Mouse (Mus musculus): ENCODE measurements around the gene Bmp2k. TPM values are rescaled to one million over a fixed set of nuclear protein-coding genes. Genes with fewer than 3 reads are reported as not detected.

Gene Bmp2k
- polyA plus RNA-seq, 1 experiment from 2014 or later = 16.5 TPM

- no peak for DNase-seq (ENCODE audit: low spot score)
- Histone ChIP-seq H3K9me3 (ENCODE audit: low read length) (no peaks in the 10 kb centered on the region), H3K4me1 (ENCODE audit: insufficient read depth, low read depth, low read length) (no peaks in the 10 kb centered on the region; the same call in 1 of the 2 replicates), H3K27me3 (replicated peaks; ENCODE audit: insufficient read depth, low read length) (no peaks in the 10 kb centered on the region), H3K36me3 (ENCODE audit: insufficient read depth, low read length) (no peaks in the 10 kb centered on the region), H3K4me3 (ENCODE audit: low read depth, low read length) (no peak overlapping the region), H3K9ac (replicated peaks; ENCODE audit: low read depth) (no peak overlapping the region), H3K4me2 (replicated peaks; ENCODE audit: low read depth, low read length) (no peak overlapping the region), H3K27ac (ENCODE audit: low read length) (no peak overlapping the region)
- ATAC-seq = no peak
- WGBS = 81% methylated on average over 11 of the region's 11 CpGs
- TF ChIP-seq CTCF (IDR thresholded peaks at IDR 0.05) (no peak), EP300 (IDR thresholded peaks at IDR 0.05) (no peak)
Measured at GRCm38 (mm10) chr5:97009601-97010335, 12.3 kb downstream of the Bmp2k start.

- H3K27me3 ChIP-seq (replicated peaks; ENCODE audit: insufficient read depth, low read length) = no peaks in the 10 kb centered on the region
- 78% methylated on average over 11 of the region's 11 CpGs for WGBS
- H3K4me1 ChIP-seq (ENCODE audit: insufficient read depth, low read depth, low read length) = no peaks in the 10 kb centered on the region
- TF ChIP-seq EP300 (IDR thresholded peaks at IDR 0.05) = no peak
- TF ChIP-seq CTCF (IDR thresholded peaks at IDR 0.05) = no peak
- no peaks in the 10 kb centered on the region for H3K9me3 ChIP-seq (ENCODE audit: low read length)
- H3K4me3 ChIP-seq (ENCODE audit: low read depth, low read length) = no peak overlapping the region
- DNase-seq (ENCODE audit: low spot score) (no peak), ATAC-seq (no peak)
- no peak overlapping the region for H3K27ac ChIP-seq (ENCODE audit: low read length)
- no peaks in the 10 kb centered on the region for H3K36me3 ChIP-seq (ENCODE audit: insufficient read depth, low read length)
- H3K9ac ChIP-seq (replicated peaks; ENCODE audit: low read depth) = no peak overlapping the region
- H3K4me2 ChIP-seq (replicated peaks; ENCODE audit: low read depth, low read length) = no peak overlapping the region
Measured at GRCm38 (mm10) chr5:97015781-97016508, 18.5 kb downstream of the Bmp2k start.

GRCm38 (mm10) chr5:97016842-97017577, 19.5 kb downstream of the Bmp2k start:
- no peak overlapping the region for H3K4me2 ChIP-seq (replicated peaks; ENCODE audit: low read depth, low read length)
- WGBS = 69% methylated on average over 9 of the region's 9 CpGs
- no peaks in the 10 kb centered on the region for H3K36me3 ChIP-seq (ENCODE audit: insufficient read depth, low read length)
- no peak for ATAC-seq
- H3K4me1 ChIP-seq (ENCODE audit: insufficient read depth, low read depth, low read length) = no peaks in the 10 kb centered on the region
- no peak overlapping the region for H3K4me3 ChIP-seq (ENCODE audit: low read depth, low read length)
- no peaks in the 10 kb centered on the region for H3K27me3 ChIP-seq (replicated peaks; ENCODE audit: insufficient read depth, low read length)
- no peaks in the 10 kb centered on the region for H3K9me3 ChIP-seq (ENCODE audit: low read length)
- DNase-seq (ENCODE audit: low spot score) = no peak
- H3K9ac ChIP-seq (replicated peaks; ENCODE audit: low read depth) = no peak overlapping the region
- TF ChIP-seq EP300 (IDR thresholded peaks at IDR 0.05) (no peak), CTCF (IDR thresholded peaks at IDR 0.05) (no peak)
- no peak overlapping the region for H3K27ac ChIP-seq (ENCODE audit: low read length)

GRCm38 (mm10) chr5:97022305-97023278, 25.1 kb downstream of the Bmp2k start:
- no peak overlapping the region for H3K4me2 ChIP-seq (replicated peaks; ENCODE audit: low read depth, low read length)

GRCm38 (mm10) chr5:97024834-97025233, 27.3 kb downstream of the Bmp2k start:
- TF ChIP-seq CTCF (IDR thresholded peaks at IDR 0.05) = no peak
- TF ChIP-seq EP300 (IDR thresholded peaks at IDR 0.05) = no peak
- H3K9ac ChIP-seq (replicated peaks; ENCODE audit: low read depth) = no peak overlapping the region
- H3K9me3 ChIP-seq (ENCODE audit: low read length) = no peaks in the 10 kb centered on the region
- no peaks in the 10 kb centered on the region for H3K36me3 ChIP-seq (ENCODE audit: insufficient read depth, low read length)
- 93% methylated on average over 5 of the region's 5 CpGs for WGBS
- H3K4me2 ChIP-seq (replicated peaks; ENCODE audit: low read depth, low read length) = no peak overlapping the region
- no peaks in the 10 kb centered on the region for H3K4me1 ChIP-seq (ENCODE audit: insufficient read depth, low read depth, low read length)
- DNase-seq (ENCODE audit: low spot score) (no peak), ATAC-seq (no peak)
- H3K27me3 ChIP-seq (replicated peaks; ENCODE audit: insufficient read depth, low read length) = no peaks in the 10 kb centered on the region
- no peak overlapping the region for H3K27ac ChIP-seq (ENCODE audit: low read length)
- H3K4me3 ChIP-seq (ENCODE audit: low read depth, low read length) = no peak overlapping the region

More at GRCm38 (mm10) chr5:97022305-97023278, 25.1 kb downstream of the Bmp2k start:
- Histone ChIP-seq H3K4me1 (ENCODE audit: insufficient read depth, low read depth, low read length) (no peaks in the 10 kb centered on the region), H3K4me3 (ENCODE audit: low read depth, low read length) (no peak overlapping the region), H3K27ac (ENCODE audit: low read length) (no peak overlapping the region), H3K9ac (replicated peaks; ENCODE audit: low read depth) (no peak overlapping the region), H3K36me3 (ENCODE audit: insufficient read depth, low read length) (no peaks in the 10 kb centered on the region), H3K9me3 (ENCODE audit: low read length) (no peaks in the 10 kb centered on the region), H3K27me3 (replicated peaks; ENCODE audit: insufficient read depth, low read length) (no peaks in the 10 kb centered on the region)
- TF ChIP-seq EP300 (IDR thresholded peaks at IDR 0.05) (no peak), CTCF (IDR thresholded peaks at IDR 0.05) (no peak)
- ATAC-seq = no peak; the same call in 1 of the 2 replicates
- peak; percentile 39 for DNase-seq (ENCODE audit: low spot score)
- WGBS = 66% methylated on average over 15 of the region's 15 CpGs

Data from lung, postnatal 0 days (tissue).